Comparison of ENCODE assay signal across 11 mouse cellular contexts in genomic region chr1:135131560-135131959, GRCm38 (mm10). TPM values are rescaled to one million over a fixed set of nuclear protein-coding genes. Genes with fewer than 3 reads are reported as not detected.
DNase-seq lines count a peak whose midpoint lies in the region; ATAC-seq and TF ChIP-seq lines count a peak whose summit lies in the region.
"Had no signal": no experiment of that assay in that cellular context is flagged by ENCODE, and none has a peak within 500 bp of the region (broad histone marks: within the 10 kb centered on the region; RNA-seq: fewer than 3 reads in every experiment).

No protein-coding gene starts in this region.

- no peak for DNase-seq in hindbrain, embryonic 10.5 days (ENCODE audit: low spot score)
- peak; percentile 58 for DNase-seq in CD4-positive helper T cell, adult 2 months (ENCODE audit: low read depth, low spot score)
- DNase-seq in left cerebral cortex, postnatal 4 days = no peak
- DNase-seq in gastrocnemius, postnatal 10 days = no peak
- DNase-seq in left cerebral cortex, postnatal 36 days (ENCODE audit: low spot score in 2 of 2) = no peak
- DNase-seq: cerebellum, postnatal 25 days had no signal

- peaks cover 36% of the 10 kb centered on the region for H3K27me3 ChIP-seq in hindbrain, embryonic 10.5 days (ENCODE audit: insufficient read depth, poor library complexity, severe bottlenecking)
- peaks cover 14% of the 10 kb centered on the region; the same call in 1 of the 2 replicates for H3K27me3 ChIP-seq in hindbrain, embryonic 12.5 days

- H3K36me3 ChIP-seq in hindbrain, embryonic 10.5 days = no peaks in the 10 kb centered on the region
- H3K36me3 ChIP-seq in hindbrain, embryonic 12.5 days = no peaks in the 10 kb centered on the region
- H3K36me3 ChIP-seq in macrophage (ENCODE audit: inconsistent target) = no peaks in the 10 kb centered on the region
- H3K36me3 ChIP-seq: midbrain, embryonic 15.5 days had no signal

- H3K9ac ChIP-seq in hindbrain, embryonic 12.5 days = no peak overlapping the region
- H3K9ac ChIP-seq: midbrain, embryonic 15.5 days had no signal

- ATAC-seq in hindbrain, embryonic 12.5 days (ENCODE audit: low FRiP score) = no peak
- ATAC-seq: forebrain, embryonic 14.5 days; midbrain, embryonic 15.5 days had no signal

- peaks cover 27% of the 10 kb centered on the region for H3K79me2 ChIP-seq in macrophage (ENCODE audit: inconsistent target)

- H3K9me3 ChIP-seq in hindbrain, embryonic 10.5 days = no peaks in the 10 kb centered on the region
- no peaks in the 10 kb centered on the region for H3K9me3 ChIP-seq in hindbrain, embryonic 12.5 days (replicated peaks)
- H3K9me3 ChIP-seq: midbrain, embryonic 15.5 days had no signal

- no peak overlapping the region for H3K4me2 ChIP-seq in hindbrain, embryonic 12.5 days (replicated peaks)
- H3K4me2 ChIP-seq: midbrain, embryonic 15.5 days had no signal

- H3K4me3 ChIP-seq in hindbrain, embryonic 10.5 days = no peak overlapping the region
- H3K4me3 ChIP-seq in hindbrain, embryonic 12.5 days = no peak overlapping the region
- no peak overlapping the region for H3K4me3 ChIP-seq in bone marrow, adult 2 months (replicated peaks; ENCODE audit: control insufficient read depth, low read depth, low read length)
- no peak overlapping the region for H3K4me3 ChIP-seq in macrophage (ENCODE audit: inconsistent target)
- H3K4me3 ChIP-seq: midbrain, embryonic 15.5 days had no signal

- intact Hi-C loops in left cerebral cortex, postnatal 4 days (cut with DNase I) = no loop called here
- intact Hi-C loops in left cerebral cortex, postnatal 36 days (cut with DNase I) = no loop called here

- TF ChIP-seq POLR2A in bone marrow, adult 2 months (IDR thresholded peaks at IDR 0.05; ENCODE audit: borderline replicate concordance, control insufficient read depth, low read depth, low read length) = no peak

- H3K4me1 ChIP-seq in hindbrain, embryonic 10.5 days (replicated peaks) = peaks cover 43% of the 10 kb centered on the region
- peaks cover 16% of the 10 kb centered on the region for H3K4me1 ChIP-seq in hindbrain, embryonic 12.5 days
- peaks cover 16% of the 10 kb centered on the region for H3K4me1 ChIP-seq in bone marrow, adult 2 months (ENCODE audit: control insufficient read depth, insufficient read depth, low read length)
- H3K4me1 ChIP-seq: midbrain, embryonic 15.5 days had no signal

- 69% methylated on average over 8 of the region's 8 CpGs for WGBS in hindbrain, embryonic 10.5 days
- WGBS in hindbrain, embryonic 12.5 days = 56% methylated on average over 8 of the region's 8 CpGs
- WGBS in bone marrow, adult 2 months = 2% methylated on average over 8 of the region's 8 CpGs
- WGBS in macrophage (ENCODE audit: missing documents) = 6% methylated on average over 7 of the region's 8 CpGs

- no peak for TF ChIP-seq CTCF in bone marrow, adult 2 months (IDR thresholded peaks at IDR 0.05; ENCODE audit: control insufficient read depth, insufficient read depth, low read length)

- H3K27ac ChIP-seq in hindbrain, embryonic 10.5 days = peak overlapping the region; percentile 64; the same call in 1 of the 2 replicates
- no peak overlapping the region for H3K27ac ChIP-seq in hindbrain, embryonic 12.5 days
- H3K27ac ChIP-seq in bone marrow, adult 2 months (ENCODE audit: control insufficient read depth, insufficient read depth, low read depth, low read length, poor library complexity) = peak overlapping the region; percentile 90
- peak overlapping the region; percentile 97 for H3K27ac ChIP-seq in macrophage
- H3K27ac ChIP-seq: midbrain, embryonic 15.5 days had no signal

RNA-seq across cellular contexts. Expression of gene Ptpn7, which starts 0.9 kb away (rescaled TPM):
- 1.7 and 2.7 TPM in 2 replicates for polyA plus RNA-seq in hindbrain, embryonic 10.5 days (2016; fragmentation: Nextera tagmentation; extraction: Ambion mirVana)
- polyA plus RNA-seq in hindbrain, embryonic 12.5 days (2016; fragmentation: Nextera tagmentation; extraction: Ambion mirVana) = 1.2 TPM in 2 replicates
- 17.0 and 27.6 TPM in 2 replicates for polyA plus RNA-seq in bone marrow, adult 2 months (2011; ENCODE audit: insufficient read depth, insufficient read length, low replicate concordance, missing spikeins)
- total RNA-seq in macrophage (2018; cell fraction: chromatin; rRNA removed) = 10 to 100 TPM in 21 of 26 experiments, 1 to 10 TPM in 5; 4.0 to 47.8 (median 24.6) TPM
- 10 to 100 TPM in 25 of 26 experiments, 1 to 10 TPM in 1; 8.1 to 42.2 (median 27.2) TPM for total RNA-seq in macrophage (2018; cell fraction: cytosol; rRNA removed)
- 10 to 100 TPM in 20 of 26 experiments, 1 to 10 TPM in 6; 4.6 to 57.7 (median 19.2) TPM for total RNA-seq in macrophage (2018; cell fraction: nucleus; rRNA removed)
- polyA plus RNA-seq in macrophage (2018) = 25.1 to 57.9 TPM (median 26.9 TPM) in 3 replicates
- under 1 TPM; 0.10 to 0.24 TPM for total RNA-seq in left cerebral cortex, postnatal 4 days (2021)
- 1 to 10 TPM in 1 of 2 experiments, under 1 TPM in 1; 0.38 to 1.1 TPM for total RNA-seq in gastrocnemius, postnatal 10 days (2021)
- under 1 TPM; 0.35 to 0.59 TPM for total RNA-seq in left cerebral cortex, postnatal 36 days (2021)

RNA-seq across cellular contexts. Expression of gene Arl8a, which starts 15.1 kb away (rescaled TPM):
- polyA plus RNA-seq in hindbrain, embryonic 10.5 days (2016; fragmentation: Nextera tagmentation; extraction: Ambion mirVana) = 61.1 and 95.3 TPM in 2 replicates
- 171 and 183 TPM in 2 replicates for polyA plus RNA-seq in hindbrain, embryonic 12.5 days (2016; fragmentation: Nextera tagmentation; extraction: Ambion mirVana)
- polyA plus RNA-seq in bone marrow, adult 2 months (2011; ENCODE audit: insufficient read depth, insufficient read length, low replicate concordance, missing spikeins) = 22.5 and 44.9 TPM in 2 replicates
- 100 to 1,000 TPM; 289 to 598 (median 388) TPM for total RNA-seq in macrophage (2018; cell fraction: chromatin; rRNA removed)
- total RNA-seq in macrophage (2018; cell fraction: cytosol; rRNA removed) = 100 to 1,000 TPM; 209 to 299 (median 243) TPM
- total RNA-seq in macrophage (2018; cell fraction: nucleus; rRNA removed) = 100 to 1,000 TPM; 250 to 405 (median 299) TPM
- 169 to 332 TPM (median 211 TPM) in 3 replicates for polyA plus RNA-seq in macrophage (2018)
- total RNA-seq in left cerebral cortex, postnatal 4 days (2021) = 100 to 1,000 TPM; 508 to 512 TPM
- 10 to 100 TPM; 32.3 to 39.9 TPM for total RNA-seq in gastrocnemius, postnatal 10 days (2021)
- total RNA-seq in left cerebral cortex, postnatal 36 days (2021) = 100 to 1,000 TPM; 252 to 292 TPM

RNA-seq across cellular contexts. Expression of gene Lgr6, which starts 26.5 kb away (rescaled TPM):
- polyA plus RNA-seq in hindbrain, embryonic 10.5 days (2016; fragmentation: Nextera tagmentation; extraction: Ambion mirVana) = 0.26 and 0.47 TPM in 2 replicates
- 0.70 and 0.90 TPM in 2 replicates for polyA plus RNA-seq in hindbrain, embryonic 12.5 days (2016; fragmentation: Nextera tagmentation; extraction: Ambion mirVana)
- not detected in 2 replicates for polyA plus RNA-seq in bone marrow, adult 2 months (2011; ENCODE audit: insufficient read depth, insufficient read length, low replicate concordance, missing spikeins)
- total RNA-seq in macrophage (2018; cell fraction: chromatin; rRNA removed) = not detected
- not detected for total RNA-seq in macrophage (2018; cell fraction: cytosol; rRNA removed)
- total RNA-seq in macrophage (2018; cell fraction: nucleus; rRNA removed) = not detected
- not detected in 3 replicates for polyA plus RNA-seq in macrophage (2018)
- 1 to 10 TPM; 1.6 to 2.3 TPM for total RNA-seq in left cerebral cortex, postnatal 4 days (2021)
- total RNA-seq in gastrocnemius, postnatal 10 days (2021) = 1 to 10 TPM; 1.2 to 1.6 TPM
- 1 to 10 TPM; 1.6 to 1.7 TPM for total RNA-seq in left cerebral cortex, postnatal 36 days (2021)

RNA-seq across cellular contexts. Expression of gene Gpr37l1, which starts 35.9 kb away (rescaled TPM):
- not detected in 2 replicates for polyA plus RNA-seq in hindbrain, embryonic 10.5 days (2016; fragmentation: Nextera tagmentation; extraction: Ambion mirVana)
- 0.10 and 0.12 TPM in 2 replicates for polyA plus RNA-seq in hindbrain, embryonic 12.5 days (2016; fragmentation: Nextera tagmentation; extraction: Ambion mirVana)
- polyA plus RNA-seq in bone marrow, adult 2 months (2011; ENCODE audit: insufficient read depth, insufficient read length, low replicate concordance, missing spikeins) = 0.67 TPM in 1 of 2 replicates, not detected in the other
- total RNA-seq in macrophage (2018; cell fraction: chromatin; rRNA removed) = not detected
- not detected for total RNA-seq in macrophage (2018; cell fraction: cytosol; rRNA removed)
- not detected for total RNA-seq in macrophage (2018; cell fraction: nucleus; rRNA removed)
- not detected in 3 replicates for polyA plus RNA-seq in macrophage (2018)
- 10 to 100 TPM; 15.8 to 18.8 TPM for total RNA-seq in left cerebral cortex, postnatal 4 days (2021)
- total RNA-seq in gastrocnemius, postnatal 10 days (2021) = 1 to 10 TPM; 2.0 to 2.6 TPM
- total RNA-seq in left cerebral cortex, postnatal 36 days (2021) = 100 to 1,000 TPM; 173 to 208 TPM
